Mouse (Mus musculus): ENCODE results near the gene Tnfaip2. TPM values are rescaled to one million over a fixed set of nuclear protein-coding genes. Genes with fewer than 3 reads are reported as not detected.

The Tnfaip2 gene
- total RNA-seq, 1 experiment from 2014 or later = 39.1 TPM

- ATAC-seq (replicated peaks in 1 of 2; ENCODE audit: insufficient read depth in 1 of 2, low FRiP score in 2 of 2, low TSS enrichment in 1 of 2, low read depth in 1 of 2, poor library complexity in 2 of 2, severe bottlenecking in 2 of 2) = no peak
Measured at GRCm38 (mm10) chr12:111494931-111495330, 52.7 kb downstream of the Tnfaip2 start.

GRCm38 (mm10) chr12:111497076-111497475 lies 54.8 kb downstream of the Tnfaip2 start:
- no peak for ATAC-seq (replicated peaks in 1 of 2; ENCODE audit: insufficient read depth in 1 of 2, low FRiP score in 2 of 2, low TSS enrichment in 1 of 2, low read depth in 1 of 2, poor library complexity in 2 of 2, severe bottlenecking in 2 of 2)

- no peak for ATAC-seq (replicated peaks in 1 of 2; ENCODE audit: insufficient read depth in 1 of 2, low FRiP score in 2 of 2, low TSS enrichment in 1 of 2, low read depth in 1 of 2, poor library complexity in 2 of 2, severe bottlenecking in 2 of 2)
Measured at GRCm38 (mm10) chr12:111499617-111500016, 57.3 kb downstream of the Tnfaip2 start.

- no peak for ATAC-seq (replicated peaks in 1 of 2; ENCODE audit: insufficient read depth in 1 of 2, low FRiP score in 2 of 2, low TSS enrichment in 1 of 2, low read depth in 1 of 2, poor library complexity in 2 of 2, severe bottlenecking in 2 of 2)
Measured at GRCm38 (mm10) chr12:111500725-111501124, 58.5 kb downstream of the Tnfaip2 start.

GRCm38 (mm10) chr12:111503063-111503567 lies 60.8 kb downstream of the Tnfaip2 start:
- no peak for ATAC-seq (replicated peaks in 1 of 2; ENCODE audit: insufficient read depth in 1 of 2, low FRiP score in 2 of 2, low TSS enrichment in 1 of 2, low read depth in 1 of 2, poor library complexity in 2 of 2, severe bottlenecking in 2 of 2)

- ATAC-seq (replicated peaks in 1 of 2; ENCODE audit: insufficient read depth in 1 of 2, low FRiP score in 2 of 2, low TSS enrichment in 1 of 2, low read depth in 1 of 2, poor library complexity in 2 of 2, severe bottlenecking in 2 of 2) = no peak
Measured at GRCm38 (mm10) chr12:111503571-111503970, 61.3 kb downstream of the Tnfaip2 start.

Other genes starting within 250 kb of the Tnfaip2 start
- gene Amn, start 171.4 kb upstream of the Tnfaip2 start, total RNA-seq (2017) = not detected in 2 replicates
- gene Cdc42bpb, start 64.8 kb upstream of the Tnfaip2 start, total RNA-seq (2017) = 7.2 and 8.0 TPM in 2 replicates
- gene Lbhd2, start 35.7 kb upstream of the Tnfaip2 start, total RNA-seq (2017) = not detected in 2 replicates
- 0.19 and 0.79 TPM in 2 replicates for gene Exoc3l4, start 25.5 kb upstream of the Tnfaip2 start, total RNA-seq (2017)
- not detected in 2 replicates for gene Gm266, start 43.4 kb downstream of the Tnfaip2 start, total RNA-seq (2017)
- 352 and 436 TPM in 2 replicates for gene Eif5, start 95.5 kb downstream of the Tnfaip2 start, total RNA-seq (2017)
- 68.9 and 75.9 TPM in 2 replicates for gene Mark3, start 132.1 kb downstream of the Tnfaip2 start, total RNA-seq (2017)
- gene Ckb, start 229.9 kb downstream of the Tnfaip2 start, total RNA-seq (2017) = 5.1 and 8.1 TPM in 2 replicates
- gene Trmt61a, start 235.6 kb downstream of the Tnfaip2 start, total RNA-seq (2017) = 5.3 and 8.7 TPM in 2 replicates

Measured in hematopoietic stem cell, adult 5-6 weeks (primary cell).